Mouse (Mus musculus) bone marrow, adult 2 months (tissue): ENCODE data around the gene Mrap. TPM values are rescaled to one million over a fixed set of nuclear protein-coding genes. Genes with fewer than 3 reads are reported as not detected.

Experiments used
- H3K27ac ChIP-seq: fragments of 200-500 bp; 2 replicates; pipeline ENCODE4 v1.5.1; 2012; ENCODE audit warnings: low read depth, mild to moderate bottlenecking, control low read depth, inconsistent platforms, low read length; ENCODE audit not compliant: control insufficient read depth, poor library complexity, insufficient read depth
- H3K4me1 ChIP-seq: fragments of 200-500 bp; 2 replicates; pipeline ENCODE4 v1.6.1; 2011; ENCODE audit warnings: low read length; ENCODE audit not compliant: control insufficient read depth, insufficient read depth
- H3K4me3 ChIP-seq: fragments of 200-500 bp; replicated peaks from 2 replicates; pipeline ENCODE3; 2011; ENCODE audit warnings: mild to moderate bottlenecking, low read depth, low read length, control low read depth; ENCODE audit not compliant: control insufficient read depth
- CTCF ChIP-seq: fragments of 200-500 bp; IDR thresholded peaks from 2 replicates; pipeline ENCODE4 v1.5.1; 2011; ENCODE audit warnings: low read length, control low read depth; ENCODE audit not compliant: control insufficient read depth, insufficient read depth
- POLR2A ChIP-seq: fragments of 200-500 bp; IDR thresholded peaks from 2 replicates; pipeline ENCODE4 v1.6.1; 2011; ENCODE audit warnings: low read depth, mild to moderate bottlenecking, control low read depth, low read length, borderline replicate concordance; ENCODE audit not compliant: control insufficient read depth
- WGBS: fragments of 180-500 bp; shearing (Covaris S2); methylation state at CpG from one replicate; pipeline ENCODE4 v1.1.7; 2018; 5-methylcytosine and 5-hydroxymethylcytosine counted together
- polyA plus RNA-seq: library from polyadenylated mRNA; stranded (reverse); fragments of >200 nt; gene quantifications from 2 replicates; pipeline ENCODE4 v1.2.4, GENCODE M21; 2011; ENCODE audit warnings: low replicate concordance; ENCODE audit not compliant: missing spikeins, insufficient read depth, insufficient read length

Mrap gene
- polyA plus RNA-seq, 1 experiment: 8.5 TPM

- no peak for TF ChIP-seq POLR2A
- TF ChIP-seq CTCF: no peak
- Histone ChIP-seq H3K4me3 (no peak overlapping the region), H3K27ac (no peak overlapping the region), H3K4me1 (no peaks in the 10 kb centered on the region; the same call in 1 of the 2 replicates)
- 2% methylated on average over 1 of the region's 1 CpGs for WGBS
Observed at GRCm38 (mm10) chr16:90703646-90704045, 34.4 kb upstream of the Mrap start.

GRCm38 (mm10) chr16:90704161-90704825 is 33.7 kb upstream of the Mrap start:
- Histone ChIP-seq H3K4me3 (no peak overlapping the region), H3K4me1 (no peaks in the 10 kb centered on the region; the same call in 1 of the 2 replicates), H3K27ac (no peak overlapping the region)
- TF ChIP-seq CTCF: no peak
- no peak for TF ChIP-seq POLR2A
- 65% methylated on average over 13 of the region's 13 CpGs for WGBS

GRCm38 (mm10) chr16:90706279-90706678 is 31.7 kb upstream of the Mrap start:
- Histone ChIP-seq H3K4me1 (no peaks in the 10 kb centered on the region; the same call in 1 of the 2 replicates), H3K4me3 (no peak overlapping the region), H3K27ac (no peak overlapping the region)
- TF ChIP-seq CTCF (no peak), POLR2A (no peak)
- WGBS: 6% methylated on average over 3 of the region's 3 CpGs

- no peak overlapping the region for H3K4me3 ChIP-seq
- 59% methylated on average over 17 of the region's 17 CpGs for whole genome bisulfite sequencing
- no peak for TF ChIP-seq POLR2A
- no peak for TF ChIP-seq CTCF
- no peak overlapping the region for H3K27ac ChIP-seq
- H3K4me1 ChIP-seq: no peaks in the 10 kb centered on the region; the same call in 1 of the 2 replicates
Observed at GRCm38 (mm10) chr16:90709711-90710289, 28.2 kb upstream of the Mrap start.

- 65% methylated on average over 12 of the region's 12 CpGs for whole genome bisulfite sequencing
- H3K4me1 ChIP-seq: no peaks in the 10 kb centered on the region; the same call in 1 of the 2 replicates
- TF ChIP-seq CTCF (no peak), POLR2A (no peak)
- no peak overlapping the region for H3K4me3 ChIP-seq
- no peak overlapping the region for H3K27ac ChIP-seq
Observed at GRCm38 (mm10) chr16:90710313-90710712, 27.7 kb upstream of the Mrap start.

DNA sequence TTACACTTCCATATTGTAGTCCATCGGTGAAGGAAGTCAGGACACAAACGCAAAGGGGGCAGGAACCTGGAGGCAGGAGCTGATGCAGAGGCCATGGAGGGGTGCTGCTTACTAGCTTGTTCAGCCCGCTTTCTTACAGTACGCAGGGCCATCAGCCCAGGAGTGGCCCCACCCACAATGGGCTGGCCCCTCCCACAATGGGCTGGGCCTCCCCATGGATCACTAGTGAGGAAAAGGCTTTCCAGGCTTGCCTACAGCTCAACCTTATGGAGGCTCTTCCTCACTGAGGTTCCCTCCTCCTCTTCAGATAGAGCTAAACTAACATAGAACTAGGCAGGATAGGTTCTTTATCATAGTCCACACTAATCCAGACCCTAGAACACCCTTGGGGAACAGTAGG is 14.0 kb upstream of the Mrap start:
- Histone ChIP-seq H3K27ac (no peak overlapping the region), H3K4me1 (no peaks in the 10 kb centered on the region), H3K4me3 (no peak overlapping the region)
- 92% methylated on average over 4 of the region's 4 CpGs for WGBS
- TF ChIP-seq POLR2A (no peak), CTCF (no peak)

- H3K4me3 ChIP-seq: peak overlapping the region; percentile 88
- TF ChIP-seq POLR2A (0 out of 2 replicates have a peak, but pooled peaks have one; percentile 3), CTCF (no peak; the same call in 1 of the 2 replicates)
- H3K27ac ChIP-seq: peak overlapping the region; percentile 62
- no peaks in the 10 kb centered on the region for H3K4me1 ChIP-seq
- 2% methylated on average over 38 of the region's 38 CpGs for WGBS
Observed at GRCm38 (mm10) chr16:90726600-90727227, 11.3 kb upstream of the Mrap start.
